Mouse (Mus musculus): ENCODE data around the gene Mnat1.

The Mnat1 gene

GRCm38 (mm10) chr12:73307750-73308149 lies 184.2 kb downstream of the Mnat1 start:
- in situ Hi-C loops (cut with MboI, MseI), result no loop called here

DNA sequence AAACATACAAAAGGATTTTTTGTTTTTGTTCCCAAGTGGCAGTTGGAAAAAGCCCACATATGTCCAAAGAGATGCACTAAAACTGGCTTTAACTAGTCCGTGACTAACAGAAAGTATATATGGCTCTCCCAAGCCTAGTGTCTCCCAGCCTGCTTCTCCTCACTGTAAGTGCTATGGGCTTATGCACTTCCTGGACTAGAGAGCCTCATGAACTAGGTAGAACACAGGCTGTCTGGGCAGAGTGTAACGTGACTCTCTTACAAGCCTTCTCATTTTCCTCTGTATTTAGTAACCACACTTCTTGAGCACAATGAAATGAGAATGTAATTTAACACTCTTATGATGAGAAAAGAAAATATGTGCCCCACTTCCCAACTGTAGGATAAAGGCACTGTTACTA lies 185.2 kb downstream of the Mnat1 start:
- in situ Hi-C loops (cut with MboI, MseI), result no loop called here

DNA sequence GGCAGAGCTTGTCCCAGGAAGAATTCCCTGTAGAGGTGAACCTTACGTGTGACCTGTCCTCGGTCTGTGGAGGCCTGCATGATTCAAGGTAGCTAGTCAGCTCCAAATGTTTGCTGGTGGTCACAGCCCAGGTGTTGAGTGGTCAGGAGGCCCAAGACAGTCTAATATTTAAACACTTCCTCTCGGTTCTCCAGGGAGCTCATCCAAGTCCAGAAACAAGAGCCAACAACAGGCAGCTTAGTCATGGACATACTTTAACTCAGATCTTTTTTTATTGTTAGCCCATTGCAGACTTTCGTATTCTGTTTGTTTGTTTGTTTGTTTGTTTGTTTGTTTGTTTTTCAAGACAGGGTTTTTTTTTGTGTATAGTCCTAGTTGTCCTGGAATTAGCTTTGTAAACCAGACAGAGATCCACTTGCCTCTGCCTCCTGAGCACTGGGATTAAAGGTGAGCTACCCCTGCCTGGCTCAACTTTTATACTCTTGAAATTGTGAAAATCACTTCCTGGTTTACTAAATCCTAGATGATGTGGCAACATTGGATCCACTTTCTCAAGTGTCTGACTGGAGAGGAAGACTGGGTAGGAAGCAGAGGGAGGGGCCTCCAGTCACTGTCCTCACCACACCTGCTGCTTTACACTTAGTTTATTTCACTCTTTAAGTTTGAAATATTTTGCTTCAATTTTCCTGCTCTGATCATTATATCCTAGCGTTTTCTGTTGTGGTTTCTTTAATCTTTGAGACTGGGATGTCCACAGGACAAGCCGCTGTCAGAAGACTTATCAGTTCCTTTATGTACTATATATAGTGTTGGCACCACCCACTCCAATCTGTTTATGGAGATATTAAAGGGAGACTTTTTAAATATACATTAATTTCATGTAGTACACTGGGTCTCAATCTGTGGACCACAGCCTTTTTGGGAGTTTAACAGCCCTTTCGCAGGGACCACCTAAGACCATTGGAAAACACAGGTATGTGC lies 194.5 kb downstream of the Mnat1 start:
- in situ Hi-C loops (cut with MboI, MseI), result no loop called here

Measured in T-helper 1 cell (primary cell).